Mouse (Mus musculus): Measurements from ENCODE around the gene Rai2.
A peak's percentile ranks its signal among the peaks of the same experiment; 100 is the strongest.

The Rai2 gene

GRCm38 (mm10) chrX:161716865-161717763 lies at the start of gene Rai2:
Gene Rai2, plus strand, starts transcription at chrX:161717069.
- DNase-seq (ENCODE audit: low read depth): no peak

GRCm38 (mm10) chrX:161689336-161689735 lies 27.5 kb upstream of the Rai2 start:
- no peak for DNase-seq (ENCODE audit: low read depth)

- no peak for DNase-seq (ENCODE audit: low read depth)
Observed at GRCm38 (mm10) chrX:161716503-161716864, 385 bp upstream of the Rai2 start.

- no peak for DNase-seq (ENCODE audit: low read depth)
Observed at GRCm38 (mm10) chrX:161717764-161718382, 1.0 kb downstream of the Rai2 start.

- no peak for DNase-seq (ENCODE audit: low read depth)
Observed at GRCm38 (mm10) chrX:161718548-161718947, 1.7 kb downstream of the Rai2 start.

- DNase-seq (ENCODE audit: low read depth): no peak
Observed at GRCm38 (mm10) chrX:161721082-161721481, 4.2 kb downstream of the Rai2 start.

- DNase-seq (ENCODE audit: low read depth): no peak
Observed at GRCm38 (mm10) chrX:161723391-161723808, 6.5 kb downstream of the Rai2 start.

- no peak for DNase-seq (ENCODE audit: low read depth)
Observed at GRCm38 (mm10) chrX:161726257-161726656, 9.4 kb downstream of the Rai2 start.

- DNase-seq (ENCODE audit: low read depth): no peak
Observed at GRCm38 (mm10) chrX:161728507-161728906, 11.6 kb downstream of the Rai2 start.

GRCm38 (mm10) chrX:161730026-161730425 lies 13.2 kb downstream of the Rai2 start:
- DNase-seq (ENCODE audit: low read depth): no peak

GRCm38 (mm10) chrX:161731859-161732258 lies 15.0 kb downstream of the Rai2 start:
- no peak for DNase-seq (ENCODE audit: low read depth)

- DNase-seq (ENCODE audit: low read depth): no peak
Observed at GRCm38 (mm10) chrX:161733581-161734309, 16.9 kb downstream of the Rai2 start.

GRCm38 (mm10) chrX:161734310-161734676 lies 17.4 kb downstream of the Rai2 start:
- DNase-seq (ENCODE audit: low read depth): no peak

GRCm38 (mm10) chrX:161739374-161739773 lies 22.5 kb downstream of the Rai2 start:
- DNase-seq (ENCODE audit: low read depth): no peak

GRCm38 (mm10) chrX:161743080-161743479 lies 26.2 kb downstream of the Rai2 start:
- DNase-seq (ENCODE audit: low read depth): no peak

GRCm38 (mm10) chrX:161745296-161745695 lies 28.4 kb downstream of the Rai2 start:
- no peak for DNase-seq (ENCODE audit: low read depth)

GRCm38 (mm10) chrX:161747337-161747736 lies 30.5 kb downstream of the Rai2 start:
- DNase-seq (ENCODE audit: low read depth): no peak

GRCm38 (mm10) chrX:161753514-161753913 lies 36.6 kb downstream of the Rai2 start:
- DNase-seq (ENCODE audit: low read depth): no peak

GRCm38 (mm10) chrX:161776321-161776962 lies 59.6 kb downstream of the Rai2 start:
- DNase-seq (ENCODE audit: low read depth): no peak

GRCm38 (mm10) chrX:161780321-161781034 lies 63.6 kb downstream of the Rai2 start:
- no peak for DNase-seq (ENCODE audit: low read depth)

GRCm38 (mm10) chrX:161790182-161790581 lies 73.3 kb downstream of the Rai2 start:
- DNase-seq (ENCODE audit: low read depth): no peak

GRCm38 (mm10) chrX:161826186-161826585 lies 109.3 kb downstream of the Rai2 start:
- DNase-seq (ENCODE audit: low read depth): peak; percentile 17

Data from naive thymus-derived CD4-positive, alpha-beta T cell, adult 2 months (primary cell).